Mouse (Mus musculus) R1 (cell line): ENCODE results near the gene Iyd.
A peak's percentile ranks its signal among the peaks of the same experiment; 100 is the strongest.
"Not testable (repeated sequence)": the region's sequence is repeated elsewhere in the genome, so short reads cannot be mapped to it uniquely, and the experiment has no call there.

Source experiments
- DNase-seq: peaks from one replicate; pipeline ENCODE4 v3.0.0-alpha.2; 2018; ENCODE audit warnings: low read depth, low spot score

Iyd gene

GRCm38 (mm10) chr10:3540003-3540827 lies at the start of gene Iyd:
Gene Iyd, plus strand, starts transcription at chr10:3540240.
- no peak for DNase-seq

DNA sequence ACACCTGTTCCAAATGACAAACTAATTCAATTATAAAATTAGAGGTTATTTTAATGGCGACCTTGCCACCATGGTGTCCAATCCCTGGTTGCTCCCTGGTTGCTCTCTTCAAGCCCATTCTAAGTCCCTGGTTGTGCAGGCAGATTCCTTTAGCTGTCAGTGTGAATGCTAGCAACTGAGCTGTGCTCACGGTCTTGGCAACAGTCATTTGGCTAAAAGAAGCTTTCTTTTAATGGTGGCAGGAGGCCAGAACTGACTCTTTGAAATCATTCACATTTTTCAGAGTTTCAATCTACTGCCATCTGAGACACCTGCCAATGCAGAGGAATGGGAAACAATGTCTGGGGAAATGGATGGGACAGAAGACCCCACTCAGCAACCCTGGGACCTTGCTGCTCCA lies 43.2 kb upstream of the Iyd start:
- DNase-seq, result no peak

DNA sequence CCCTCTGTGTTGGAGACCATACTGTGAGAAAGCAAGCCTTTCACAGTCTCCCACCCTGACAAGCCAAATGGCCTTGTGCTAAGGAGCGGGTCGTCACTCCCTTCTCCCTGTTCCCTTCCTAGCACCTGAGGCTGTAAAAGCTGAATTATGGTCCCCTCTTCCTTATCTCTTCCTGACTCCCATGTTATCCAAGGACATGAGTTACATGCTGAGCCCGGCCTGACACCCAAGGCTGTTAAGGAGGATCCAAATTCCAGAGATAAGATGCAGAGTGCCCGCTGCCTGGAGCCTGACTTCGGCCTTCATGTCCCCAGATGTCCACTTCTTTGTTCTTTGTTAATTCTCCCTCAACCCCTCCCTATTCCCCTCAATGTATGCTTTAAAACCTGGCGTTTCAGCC lies 39.2 kb upstream of the Iyd start:
- DNase-seq, result not testable (repeated sequence)

GRCm38 (mm10) chr10:3507484-3508221 lies 32.4 kb upstream of the Iyd start:
- DNase-seq, result no peak

DNA sequence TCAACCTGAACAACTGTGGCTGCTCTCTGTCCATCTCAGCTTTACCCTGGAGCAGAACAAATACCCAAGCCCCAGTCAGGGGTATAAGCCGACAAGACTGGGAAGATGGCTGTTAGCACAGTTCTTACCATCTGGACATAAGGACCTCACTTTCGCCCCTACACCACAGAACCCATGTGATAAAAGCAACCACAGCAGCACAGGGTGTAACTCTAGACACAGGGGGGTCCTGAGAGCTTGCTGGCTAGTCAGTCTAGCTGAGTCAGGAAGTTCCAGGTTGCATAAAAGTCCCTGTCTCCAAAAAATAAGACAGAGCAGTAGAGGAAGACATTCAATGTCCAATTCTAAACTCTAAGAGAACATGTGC lies 31.8 kb upstream of the Iyd start:
- DNase-seq, result no peak

DNA sequence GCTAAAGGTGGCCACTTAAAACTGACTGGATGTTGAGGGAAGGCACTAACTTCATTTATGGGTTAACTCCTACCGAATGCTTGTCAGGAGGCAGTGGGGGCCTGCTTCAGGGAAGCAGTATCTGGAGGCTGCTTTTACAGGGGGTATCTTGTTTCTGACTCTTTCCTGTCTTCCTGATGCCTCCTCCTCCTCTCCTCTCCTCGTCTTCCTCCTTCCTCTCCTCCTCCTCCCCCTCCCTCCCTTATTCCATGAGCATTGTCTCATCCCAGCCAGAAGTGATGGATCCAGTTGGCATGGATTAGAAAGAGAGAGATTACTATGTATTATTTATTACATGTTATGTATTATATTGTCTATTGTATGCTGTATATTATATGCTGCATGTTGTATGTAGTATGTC lies 31.3 kb upstream of the Iyd start:
- no peak for DNase-seq

- DNase-seq, result no peak
Observed at GRCm38 (mm10) chr10:3509663-3510277, 30.3 kb upstream of the Iyd start.

DNA sequence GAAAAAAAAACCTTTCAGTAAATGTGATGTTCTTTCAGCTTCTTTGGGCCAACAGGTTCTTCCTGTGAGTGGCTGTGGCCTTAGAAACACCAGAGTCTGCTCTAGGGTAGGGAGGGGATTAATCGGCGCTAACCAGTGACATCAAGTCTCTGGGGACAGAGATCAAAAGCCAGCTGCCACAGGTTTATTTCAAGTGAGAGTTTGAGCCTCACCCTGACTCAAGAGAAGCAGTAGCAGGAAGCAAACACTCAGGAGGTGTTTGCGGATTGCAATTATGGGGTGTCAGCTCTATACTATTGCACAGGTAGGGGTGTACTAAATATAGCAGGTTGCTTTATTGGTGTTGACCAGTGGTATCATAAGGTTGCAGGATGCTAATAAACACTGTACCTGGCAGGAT lies 29.6 kb upstream of the Iyd start:
- DNase-seq, result no peak

- DNase-seq, result no peak
Observed at GRCm38 (mm10) chr10:3511401-3511800, 28.6 kb upstream of the Iyd start.

DNA sequence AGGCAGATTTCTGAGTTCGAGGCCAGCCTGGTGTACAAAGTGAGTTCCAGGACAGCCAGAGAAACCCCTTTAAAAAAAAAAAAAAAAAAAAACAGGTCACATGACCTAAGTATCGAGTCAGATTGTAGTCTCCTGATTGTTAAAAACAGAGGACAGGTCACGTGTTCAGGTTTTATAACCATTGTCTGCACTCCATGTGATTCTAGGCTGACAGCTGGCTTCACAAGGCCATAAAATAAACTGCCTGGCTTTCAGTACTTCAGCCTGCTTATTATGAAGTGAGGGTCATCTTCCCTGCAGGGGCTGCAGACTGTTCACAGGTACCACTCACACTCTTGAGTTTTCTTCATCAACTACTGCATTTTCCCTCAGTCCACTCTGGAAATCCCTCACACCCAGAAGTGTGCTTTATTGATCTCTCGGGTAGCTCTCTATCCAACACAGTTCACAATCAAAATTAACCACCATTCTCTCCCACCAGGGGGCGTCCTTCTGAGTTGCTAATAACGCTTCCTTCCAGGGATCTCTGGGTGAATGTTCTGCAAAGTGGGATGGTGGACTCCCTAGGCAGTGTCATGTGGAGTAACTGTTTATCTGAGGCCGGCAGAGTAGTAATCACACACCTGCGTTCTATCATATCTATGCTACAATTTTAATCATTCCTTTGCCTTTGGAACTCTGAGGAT lies 27.3 kb upstream of the Iyd start:
- no peak for DNase-seq

DNA sequence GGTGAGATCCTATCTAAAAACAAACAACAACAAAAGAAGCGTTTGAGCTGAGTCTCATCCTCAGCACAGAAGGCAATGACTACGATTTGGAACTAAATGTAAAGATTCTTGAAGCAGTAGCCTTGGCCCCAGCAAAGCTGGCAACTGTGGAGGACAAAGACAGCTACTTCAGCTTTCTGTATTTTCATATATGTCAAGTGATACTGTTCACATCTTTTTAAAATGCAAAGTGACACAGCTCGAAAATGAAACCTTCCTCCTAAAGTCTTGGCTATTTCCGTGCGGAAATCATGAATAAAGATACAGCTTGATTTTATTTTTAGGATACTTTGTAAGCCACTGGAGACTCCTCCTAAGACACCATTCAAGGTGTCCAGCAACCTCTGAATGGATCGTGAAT lies 26.1 kb upstream of the Iyd start:
- no peak for DNase-seq

GRCm38 (mm10) chr10:3514634-3515033 lies 25.4 kb upstream of the Iyd start:
- peak; percentile 36 for DNase-seq

DNA sequence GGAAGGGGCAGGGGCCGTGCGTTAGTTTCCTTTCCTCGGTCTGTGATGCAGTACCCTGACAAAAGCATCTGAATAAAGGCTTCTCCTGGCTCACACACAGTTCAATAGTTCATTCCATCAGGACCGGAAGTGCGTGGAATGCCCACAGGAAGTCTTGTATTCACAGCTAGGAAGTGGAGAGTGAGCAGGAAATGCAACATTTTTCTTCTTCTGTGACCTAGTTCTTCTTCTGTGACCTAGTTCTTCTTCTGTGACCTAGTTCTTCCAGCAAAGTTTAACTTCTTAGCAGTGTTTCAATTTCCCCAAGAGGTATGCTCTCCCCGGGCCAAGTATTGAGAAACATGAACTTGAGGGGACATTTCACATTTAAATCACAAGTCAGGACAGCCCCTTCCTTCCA lies 23.6 kb upstream of the Iyd start:
- DNase-seq, result no peak

GRCm38 (mm10) chr10:3523044-3523793 lies 16.8 kb upstream of the Iyd start:
- DNase-seq, result no peak

DNA sequence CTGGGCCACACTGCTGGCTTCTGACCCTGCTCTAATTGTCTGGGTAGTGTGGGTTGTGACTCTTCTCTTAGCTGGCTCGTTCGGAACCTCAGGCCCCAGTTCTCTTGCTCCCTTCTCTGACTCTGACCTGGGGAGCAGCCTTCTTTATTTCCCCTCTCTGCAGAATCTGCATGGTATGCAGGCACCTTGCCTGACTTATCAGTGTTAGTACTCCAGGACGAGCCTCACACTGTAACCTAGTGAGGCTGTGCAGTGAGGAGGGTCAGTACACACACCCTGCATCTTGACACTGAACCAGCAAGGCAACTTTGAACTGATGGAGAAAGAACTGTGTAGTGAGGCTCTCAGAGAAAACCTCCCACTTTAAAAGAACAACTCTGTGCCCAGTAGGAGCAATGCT lies 15.5 kb upstream of the Iyd start:
- DNase-seq, result no peak

DNA sequence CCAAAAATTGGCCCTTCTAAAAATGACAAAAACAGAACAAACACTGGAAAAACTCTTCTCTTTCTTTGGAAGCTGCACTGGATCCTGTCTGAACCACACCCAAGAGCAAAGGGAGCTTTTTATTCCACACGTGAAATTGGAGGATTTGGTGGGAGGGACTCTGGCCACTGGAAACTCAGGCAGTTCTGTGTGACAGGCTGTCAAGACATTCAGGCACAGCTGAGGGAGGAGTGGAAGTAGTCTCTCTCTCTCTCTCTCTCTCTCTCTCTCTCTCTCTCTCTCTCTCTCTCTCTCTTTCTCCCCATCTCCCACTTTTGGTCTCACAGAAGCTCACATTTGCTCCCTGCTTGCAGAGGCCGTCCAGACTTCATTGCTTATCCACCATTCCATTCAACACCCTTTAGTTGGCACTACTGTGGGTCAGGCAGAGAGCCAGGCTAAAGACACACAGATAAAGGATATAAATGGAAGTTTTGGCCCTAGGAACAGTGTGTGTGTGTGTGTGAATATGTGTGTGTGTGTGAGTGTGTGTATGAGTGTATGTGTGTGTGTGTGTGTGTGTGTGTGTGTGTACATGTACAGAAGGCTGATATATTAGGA lies 14.5 kb upstream of the Iyd start:
- DNase-seq, result no peak

- no peak for DNase-seq
Observed at GRCm38 (mm10) chr10:3529807-3530206, 10.2 kb upstream of the Iyd start.

- DNase-seq, result no peak
Observed at GRCm38 (mm10) chr10:3530661-3531060, 9.4 kb upstream of the Iyd start.

DNA sequence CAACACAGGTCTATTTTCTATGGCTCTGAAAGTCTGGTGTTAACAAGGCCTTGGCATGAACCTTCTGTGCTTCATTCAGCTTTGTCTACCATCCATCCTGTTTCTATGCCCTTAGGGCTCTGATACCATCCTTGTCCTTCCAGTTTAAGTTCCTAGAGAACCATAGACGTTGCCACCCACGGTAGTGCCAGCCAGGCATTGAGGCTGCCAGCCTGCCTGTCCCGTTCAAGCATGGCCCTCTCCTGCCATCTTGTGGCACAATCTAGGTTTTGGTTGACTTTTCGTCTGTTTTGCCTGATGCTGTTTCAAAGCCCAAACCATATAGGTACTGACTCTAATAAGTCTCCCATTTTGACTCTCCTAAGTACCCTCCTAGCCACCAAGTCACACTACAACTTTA lies 8.7 kb upstream of the Iyd start:
- DNase-seq, result peak; percentile 29

GRCm38 (mm10) chr10:3534445-3534844 lies 5.6 kb upstream of the Iyd start:
- DNase-seq, result peak; percentile 28

- DNase-seq, result no peak
Observed at GRCm38 (mm10) chr10:3536361-3536760, 3.7 kb upstream of the Iyd start.
